Mouse (Mus musculus) heart, postnatal 36 days (tissue): ENCODE measurements around the gene Olfr623. TPM values are rescaled to one million over a fixed set of nuclear protein-coding genes. Genes with fewer than 3 reads are reported as not detected.

Experiments used
- DNase-seq, 2 experiments: peaks; one replicate each; pipeline ENCODE4 v3.0.0; 2021 to 2022
- intact Hi-C: fragments of 180-260 bp; cut with DNase I; formaldehyde crosslinking; loops from one replicate; pipeline ENCODE4 v1.15.1; 2025
- total RNA-seq, 2 experiments: library from RNA; stranded (reverse); gene quantifications; 2 replicates each; pipeline ENCODE4 v1.2.3; 2021

Gene Olfr623
- not detected for total RNA-seq

DNA sequence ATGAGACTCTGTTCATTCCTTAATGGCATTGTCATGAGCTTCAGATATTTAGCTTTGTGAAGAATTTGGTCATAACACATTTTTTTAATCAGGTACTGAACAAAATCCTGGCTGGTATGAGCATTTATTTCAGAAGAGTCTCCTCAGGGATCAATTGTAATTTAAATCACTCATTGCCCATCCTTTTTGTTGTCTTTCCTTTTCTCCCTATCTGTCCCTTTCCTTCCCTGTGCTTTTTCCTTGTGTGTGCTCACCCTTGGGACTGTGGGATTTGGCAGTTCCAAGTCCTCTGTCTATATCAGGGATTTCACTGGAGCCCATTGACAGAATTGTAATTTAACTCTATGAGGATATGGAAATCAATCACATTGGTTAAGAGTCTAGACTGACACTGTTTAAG is at the start of gene Olfr623:
Olfr623 (minus strand) TSS at position 101 of the 400 bp plus-strand sequence.
- intact Hi-C loops, result no loop called here
- DNase-seq, result no peak

DNA sequence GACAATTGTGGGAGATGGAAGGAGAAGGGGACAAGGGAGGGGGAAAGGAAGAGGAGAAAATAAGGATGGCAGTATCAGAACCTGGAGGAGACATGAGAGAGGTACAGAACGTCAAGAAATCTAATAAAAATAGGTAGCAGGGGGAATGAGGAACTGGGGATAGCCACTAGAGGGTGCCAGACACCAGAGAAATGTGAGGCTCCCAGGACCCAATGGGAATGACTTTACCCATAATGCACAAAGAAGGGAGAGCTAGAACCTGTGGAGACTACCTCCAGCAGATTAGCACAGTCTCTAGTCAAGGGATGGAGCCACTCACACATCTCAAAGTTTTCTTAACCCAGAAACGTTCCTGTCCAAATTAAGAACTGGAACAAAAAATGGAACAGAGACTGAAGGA is 48.5 kb upstream of the Olfr623 start:
- DNase-seq, result peak in 1 of 2 experiments; percentile 1
- intact Hi-C loops, result no loop called here

DNA sequence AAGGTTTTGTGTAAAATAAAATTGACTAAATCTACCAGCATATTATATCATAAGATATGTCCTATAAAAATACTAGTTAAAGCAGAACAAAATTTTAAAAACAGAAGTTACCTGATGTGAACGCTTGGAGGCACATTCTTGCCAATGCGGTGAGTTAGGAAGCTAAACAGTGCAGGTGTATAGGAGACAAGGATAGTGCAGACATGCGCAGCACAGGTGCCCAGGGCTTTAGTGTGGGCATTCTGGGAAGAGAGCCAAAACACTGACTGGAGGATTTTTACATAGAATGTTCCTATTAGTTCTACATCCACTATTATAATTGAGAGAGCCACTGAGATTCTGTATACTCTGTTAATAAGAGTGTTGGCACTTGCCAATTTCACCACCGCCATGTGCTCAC is 36.0 kb upstream of the Olfr623 start:
- intact Hi-C loops, result no loop called here
- no peak for DNase-seq

DNA sequence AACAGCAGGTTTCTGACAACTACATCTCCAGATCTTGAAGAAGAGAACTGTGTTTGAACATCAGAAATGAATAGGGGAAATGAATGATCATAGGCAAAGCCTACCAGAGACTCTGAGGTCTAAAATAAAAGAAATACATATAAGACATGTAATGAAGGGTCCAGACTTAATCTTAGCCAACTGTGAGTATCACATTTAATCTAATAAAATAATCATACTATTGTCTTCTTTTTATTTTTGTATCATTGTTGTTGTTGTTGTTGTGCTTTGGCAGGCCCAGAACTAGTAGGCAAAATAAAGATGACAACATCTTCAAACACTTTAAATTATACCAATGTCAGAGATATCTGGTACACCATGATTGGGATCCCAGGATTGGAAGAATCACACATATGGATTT is 18.9 kb upstream of the Olfr623 start, which contains the start of gene Olfr625-ps1:
Olfr625-ps1 (plus strand) TSS at position 301 of the 400 bp plus-strand sequence.
- no peak for DNase-seq
- intact Hi-C loops, result no loop called here

DNA sequence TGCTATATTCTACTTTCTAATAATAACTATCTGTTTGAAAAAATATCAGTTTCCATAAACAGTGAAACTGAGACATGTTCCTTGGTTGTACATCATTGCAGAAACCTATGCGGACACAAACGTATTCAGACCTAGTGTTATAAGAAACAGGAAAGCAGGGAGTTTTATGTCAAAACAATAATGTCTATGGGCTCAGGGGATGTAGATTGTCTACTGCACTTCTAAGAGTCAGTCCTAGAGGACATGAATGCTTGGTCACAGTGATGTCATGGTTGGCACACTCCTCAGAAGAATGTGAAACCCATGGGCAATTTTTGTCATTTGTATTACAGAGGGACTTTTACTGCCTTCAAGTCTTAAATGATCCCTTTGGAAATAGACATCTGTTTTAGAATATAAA is 7.6 kb upstream of the Olfr623 start, which contains the start of gene Olfr624:
Olfr624 (minus strand) TSS at position 101 of the 400 bp plus-strand sequence.
- intact Hi-C loops, result no loop called here
- no peak for DNase-seq

DNA sequence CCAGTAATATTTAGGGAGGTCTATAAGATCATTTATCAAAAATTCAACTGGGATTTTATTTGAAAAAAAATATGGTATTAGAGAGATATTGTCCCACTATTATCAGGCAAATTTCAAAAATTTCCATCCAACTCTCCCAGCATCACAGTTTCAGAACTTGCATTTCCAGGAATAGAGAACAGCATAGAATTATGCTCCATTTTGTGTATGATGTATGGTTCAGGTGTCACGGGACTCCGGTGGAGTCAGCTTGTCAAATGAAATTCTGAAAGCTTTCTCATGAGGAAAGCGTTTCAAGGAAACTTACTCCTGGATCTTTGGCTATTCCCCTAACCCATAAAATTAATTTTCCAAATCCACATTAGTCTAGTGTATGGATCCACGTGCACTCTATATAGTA is 19.4 kb downstream of the Olfr623 start:
- intact Hi-C loops, result no loop called here
- no peak for DNase-seq

DNA sequence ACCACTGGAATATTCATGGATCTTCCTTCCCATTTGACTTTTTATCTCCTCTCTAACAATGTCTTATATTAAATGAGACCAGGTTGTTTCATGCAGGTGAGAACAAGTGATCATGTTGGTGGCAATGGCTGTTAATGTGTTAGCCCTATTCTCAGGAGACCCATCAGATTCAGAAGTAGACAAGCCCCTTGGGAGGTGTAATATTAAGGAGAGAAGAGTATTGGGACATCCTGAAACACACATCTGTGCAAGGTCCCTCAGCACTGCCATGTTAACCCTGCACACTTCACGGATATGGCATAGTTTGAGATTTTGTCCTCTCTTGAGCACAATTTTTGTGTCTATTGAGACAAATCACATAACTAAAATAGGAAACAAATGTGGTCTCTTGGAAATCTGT is 20.9 kb downstream of the Olfr623 start, which contains the start of gene Olfr622:
Olfr622 (minus strand) TSS at position 101 of the 400 bp plus-strand sequence.
- intact Hi-C loops, result no loop called here
- no peak for DNase-seq

DNA sequence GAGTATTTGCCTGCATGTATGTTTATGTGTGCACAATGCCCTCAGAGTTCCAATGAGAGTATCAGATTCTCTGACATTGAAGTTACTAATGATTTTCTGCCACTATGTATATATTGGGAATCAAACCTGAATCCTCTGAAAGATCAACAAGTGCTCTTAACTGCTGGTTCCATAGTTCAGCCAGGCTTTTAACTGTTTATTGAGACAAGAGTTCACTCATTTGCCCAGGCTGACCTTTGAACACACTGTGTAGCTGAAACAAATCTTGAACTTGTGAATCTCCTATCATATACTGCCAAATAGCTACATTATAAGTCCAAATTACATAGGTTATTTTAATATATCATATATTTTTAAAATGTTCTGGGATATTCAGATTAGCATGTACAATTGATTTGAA is 26.7 kb downstream of the Olfr623 start:
- no peak for DNase-seq
- intact Hi-C loops, result no loop called here

DNA sequence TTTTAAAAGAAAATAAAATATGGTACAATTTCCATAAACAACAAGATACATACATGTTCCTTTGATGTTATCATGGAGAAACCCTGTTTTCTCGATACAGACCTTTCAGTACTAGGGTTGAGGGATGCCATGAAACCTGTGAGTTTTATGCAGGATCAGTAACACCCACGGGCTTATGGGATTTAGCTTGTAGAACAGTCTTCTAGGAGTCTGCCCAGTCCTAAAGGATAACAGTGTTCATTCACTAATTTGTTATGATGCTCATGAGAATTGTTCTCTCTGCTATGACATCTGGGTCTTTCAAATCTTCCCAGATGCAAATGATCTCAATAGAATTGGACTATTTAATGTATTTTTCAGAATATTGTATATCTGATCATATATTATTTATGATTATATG is 51.1 kb downstream of the Olfr623 start, which contains the start of gene Olfr620:
Olfr620 (minus strand) TSS at position 101 of the 400 bp plus-strand sequence.
- intact Hi-C loops, result no loop called here

More for the DNA sequence above, 51.1 kb downstream of the Olfr623 start, which contains the start of gene Olfr620:
- no peak for DNase-seq

Other genes with a start within 250 kb of the Olfr623 start
- gene Usp17lc, start 248.6 kb downstream of the Olfr623 start, total RNA-seq, result not detected
- not detected for gene Olfr605, start 218.3 kb downstream of the Olfr623 start, total RNA-seq
- gene Olfr606, start 214.7 kb downstream of the Olfr623 start, total RNA-seq, result not detected
- not detected for gene Olfr607, start 199.5 kb downstream of the Olfr623 start, total RNA-seq
- not detected for gene Olfr608, start 193.8 kb downstream of the Olfr623 start, total RNA-seq
- not detected for gene Olfr609, start 165.6 kb downstream of the Olfr623 start, total RNA-seq
- gene Olfr610, start 151.6 kb downstream of the Olfr623 start, total RNA-seq, result not detected
- gene Olfr611, start 142.9 kb downstream of the Olfr623 start, total RNA-seq, result not detected
- gene Olfr612, start 121.0 kb downstream of the Olfr623 start, total RNA-seq, result not detected
- not detected for gene Olfr613, start 115.6 kb downstream of the Olfr623 start, total RNA-seq
- not detected for gene Olfr615, start 107.6 kb downstream of the Olfr623 start, total RNA-seq
- gene Olfr616, start 94.6 kb downstream of the Olfr623 start, total RNA-seq, result not detected
- not detected for gene Olfr617, start 90.6 kb downstream of the Olfr623 start, total RNA-seq
- not detected for gene Olfr618, start 73.6 kb downstream of the Olfr623 start, total RNA-seq
- not detected for gene Olfr619, start 63.1 kb downstream of the Olfr623 start, total RNA-seq
- gene Olfr620, start 51.2 kb downstream of the Olfr623 start, total RNA-seq, result not detected
- gene Olfr622, start 21.0 kb downstream of the Olfr623 start, total RNA-seq, result not detected
- not detected for gene Olfr624, start 7.5 kb upstream of the Olfr623 start, total RNA-seq
- gene Olfr625-ps1, start 19.0 kb upstream of the Olfr623 start, total RNA-seq, result not detected
- gene Olfr243, start 51.0 kb upstream of the Olfr623 start, total RNA-seq, result not detected
- not detected for gene Olfr628, start 66.7 kb upstream of the Olfr623 start, total RNA-seq
- not detected for gene Olfr629, start 81.2 kb upstream of the Olfr623 start, total RNA-seq
- gene Olfr630, start 93.6 kb upstream of the Olfr623 start, total RNA-seq, result not detected
- not detected for gene Olfr69, start 107.9 kb upstream of the Olfr623 start, total RNA-seq
- not detected for gene Olfr68, start 116.0 kb upstream of the Olfr623 start, total RNA-seq
- gene Olfr67, start 128.1 kb upstream of the Olfr623 start, total RNA-seq, result not detected
- 1,000 to 10,000 TPM; 1,102 to 1,464 TPM for gene Hbb-bt, start 150.3 kb upstream of the Olfr623 start, total RNA-seq
- over 10,000 TPM in 1 of 2 experiments, 1,000 to 10,000 TPM in 1; 9,168 to 11,645 TPM for gene Hbb-bs, start 164.4 kb upstream of the Olfr623 start, total RNA-seq
- not detected for gene Hbb-bh2, start 176.8 kb upstream of the Olfr623 start, total RNA-seq
- not detected for gene Hbb-bh1, start 179.5 kb upstream of the Olfr623 start, total RNA-seq
- gene Hbb-y, start 189.5 kb upstream of the Olfr623 start, total RNA-seq, result not detected
- gene Olfr66, start 222.6 kb upstream of the Olfr623 start, total RNA-seq, result not detected
- not detected for gene Olfr64, start 230.8 kb upstream of the Olfr623 start, total RNA-seq
- not detected for gene Olfr65, start 239.8 kb upstream of the Olfr623 start, total RNA-seq